Mouse (Mus musculus) brain, embryonic 14.5 days (tissue): ENCODE data around the gene Wfdc5.

Source experiments
- CTCF ChIP-seq: fragments of 200-500 bp; IDR thresholded peaks from 2 replicates; pipeline ENCODE4 v1.5.1; 2012; ENCODE audit warnings: inconsistent platforms, mild to moderate bottlenecking, moderate library complexity, borderline replicate concordance; ENCODE audit not compliant: insufficient read depth, insufficient read length; ENCODE audit errors: extremely low read depth
- POLR2A ChIP-seq: fragments of 200-500 bp; IDR thresholded peaks from 2 replicates; pipeline ENCODE4 v1.6.1; 2012; ENCODE audit warnings: mild to moderate bottlenecking, inconsistent platforms, borderline replicate concordance; ENCODE audit not compliant: poor library complexity, insufficient read depth, insufficient read length, severe bottlenecking; ENCODE audit errors: extremely low read depth

DNA sequence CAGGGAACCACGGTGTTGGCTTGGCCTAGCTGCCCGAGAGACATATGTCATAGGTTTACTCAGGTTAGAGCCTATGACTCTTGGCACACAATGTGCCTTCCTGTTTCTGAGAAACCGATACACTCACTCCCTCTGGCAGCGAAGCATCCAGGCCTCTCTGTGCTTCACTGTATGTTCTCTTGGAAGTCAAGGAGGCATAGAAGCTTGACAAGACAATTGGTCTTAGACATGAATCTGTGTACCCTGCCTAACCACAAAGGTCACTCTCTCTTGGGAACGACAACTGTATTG is 14.1 kb upstream of the Wfdc5 start:
- TF ChIP-seq POLR2A, result no peak
- TF ChIP-seq CTCF, result no peak
